Mouse (Mus musculus) limb, embryonic 15.5 days (tissue): Measurements from ENCODE around the gene Hist1h2ao. TPM values are rescaled to one million over a fixed set of nuclear protein-coding genes. Genes with fewer than 3 reads are reported as not detected.
"Not testable (repeated sequence)": the region's sequence is repeated elsewhere in the genome, so short reads cannot be mapped to it uniquely, and the experiment has no call there.

ENCODE experiments used
- ATAC-seq: fragments of 200-750 bp; cut with Nextera tagmentation; 2 replicates; pipeline ENCODE4 v1.8.0; 2017; ENCODE audit warnings: low read depth, moderate TSS enrichment; ENCODE audit not compliant: insufficient number of reproducible peaks, low FRiP score, low TSS enrichment
- H3K27ac ChIP-seq: fragments of 300-500 bp; sonication (generic); 2 replicates; pipeline ENCODE4 v1.5.1; 2015; ENCODE audit warnings: moderate library complexity, mild to moderate bottlenecking, inconsistent platforms
- H3K27me3 ChIP-seq: fragments of 300-500 bp; sonication (generic); 2 replicates; pipeline ENCODE4 v1.6.1; 2015; ENCODE audit warnings: inconsistent platforms
- H3K36me3 ChIP-seq: fragments of 300-500 bp; sonication (generic); 2 replicates; pipeline ENCODE4 v1.6.1; 2015; ENCODE audit warnings: inconsistent platforms
- H3K4me1 ChIP-seq: fragments of 300-500 bp; sonication (generic); 2 replicates; pipeline ENCODE4 v1.6.1; 2015; ENCODE audit warnings: inconsistent platforms
- H3K4me2 ChIP-seq: fragments of 300-500 bp; sonication (generic); 2 replicates; pipeline ENCODE4 v1.6.1; 2015; ENCODE audit warnings: mild to moderate bottlenecking, inconsistent platforms
- H3K4me3 ChIP-seq: fragments of 300-500 bp; sonication (generic); 2 replicates; pipeline ENCODE4 v1.5.1; 2015; ENCODE audit warnings: mild to moderate bottlenecking, inconsistent platforms
- H3K9ac ChIP-seq: fragments of 300-500 bp; sonication (generic); 2 replicates; pipeline ENCODE4 v1.6.1; 2015; ENCODE audit warnings: inconsistent platforms
- H3K9me3 ChIP-seq: fragments of 300-500 bp; sonication (generic); 2 replicates; pipeline ENCODE4 v1.6.1; 2016; ENCODE audit warnings: inconsistent platforms
- WGBS: fragments of 180-500 bp; shearing (Covaris S2); methylation state at CpG from one replicate; pipeline ENCODE4 v1.1.7; 2015; 5-methylcytosine and 5-hydroxymethylcytosine counted together
- polyA plus RNA-seq: library from polyadenylated mRNA; unstranded; fragments of >200 nt; fragmentation: Nextera tagmentation; extraction: Ambion mirVana; gene quantifications from 2 replicates; pipeline ENCODE4 v1.2.1, GENCODE M21; 2015

Hist1h2ao gene
- polyA plus RNA-seq, 1 experiment from 2014 or later = not detected

- no peak for ATAC-seq
- no peak overlapping the region for H3K4me3 ChIP-seq
- no peaks in the 10 kb centered on the region for H3K9me3 ChIP-seq
- H3K9ac ChIP-seq = no peak overlapping the region
- H3K27me3 ChIP-seq = no peaks in the 10 kb centered on the region
- no peaks in the 10 kb centered on the region for H3K36me3 ChIP-seq
- H3K4me2 ChIP-seq = no peak overlapping the region
- H3K27ac ChIP-seq = no peak overlapping the region
- no peaks in the 10 kb centered on the region for H3K4me1 ChIP-seq
- 82% methylated on average over 3 of the region's 3 CpGs for WGBS
Measured at GRCm38 (mm10) chr13:21828511-21828910, 18.2 kb downstream of the Hist1h2ao start.

- no peak overlapping the region for H3K27ac ChIP-seq
- H3K36me3 ChIP-seq = no peaks in the 10 kb centered on the region
- H3K27me3 ChIP-seq = no peaks in the 10 kb centered on the region
- H3K9me3 ChIP-seq = no peaks in the 10 kb centered on the region
- H3K4me1 ChIP-seq = no peaks in the 10 kb centered on the region
- H3K4me3 ChIP-seq = no peak overlapping the region
- no peak overlapping the region for H3K9ac ChIP-seq
- no peak for ATAC-seq
- no peak overlapping the region for H3K4me2 ChIP-seq
- WGBS = 87% methylated on average over 10 of the region's 10 CpGs
Measured at GRCm38 (mm10) chr13:21830344-21830743, 20.1 kb downstream of the Hist1h2ao start.

GRCm38 (mm10) chr13:21831418-21832394 is 21.4 kb downstream of the Hist1h2ao start, which contains the start of gene Hist1h4n:
Hist1h4n (minus strand) TSS chr13:21832196.
- H3K4me2 ChIP-seq = peak within 1 kb of the TSS; percentile 33
- H3K27ac ChIP-seq, H3K4me1 ChIP-seq, H3K9ac ChIP-seq, H3K36me3 ChIP-seq, H3K9me3 ChIP-seq, H3K27me3 ChIP-seq: not testable (repeated sequence)
- WGBS = under 1% methylated on average over 26 of the region's 58 CpGs
- peak; percentile 87 for ATAC-seq
- peak within 1 kb of the TSS; percentile 25; the same call in 1 of the 2 replicates for H3K4me3 ChIP-seq

DNA sequence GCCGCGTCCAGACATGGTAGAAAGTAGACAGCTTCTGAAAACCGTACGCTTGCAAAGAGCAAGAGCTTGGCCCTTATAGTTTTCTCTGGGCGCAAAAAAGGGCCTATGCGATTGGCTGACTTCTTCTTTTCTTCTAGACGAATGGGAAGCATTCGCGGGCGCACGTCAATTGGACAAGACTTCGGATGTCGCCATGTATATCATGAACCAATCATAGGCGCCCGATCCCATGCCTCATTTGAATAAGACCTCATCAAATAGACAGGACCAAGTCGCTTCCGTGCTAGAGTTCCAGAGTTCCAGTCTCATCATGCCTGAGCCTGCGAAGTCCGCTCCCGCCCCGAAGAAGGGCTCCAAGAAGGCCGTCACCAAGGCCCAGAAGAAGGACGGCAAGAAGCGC is 23.2 kb downstream of the Hist1h2ao start, which contains the start of the genes Hist1h2ap and Hist1h2br:
Gene Hist1h2ap, minus strand, starts transcription at position 47 of the 400 bp plus-strand sequence.
Gene Hist1h2br, plus strand, starts transcription at position 283 of the 400 bp plus-strand sequence.
- WGBS = no CpG with 5 or more reads among the region's 24 CpGs
- peak; percentile 93 for ATAC-seq
- H3K9me3 ChIP-seq, H3K36me3 ChIP-seq, H3K4me3 ChIP-seq, H3K27ac ChIP-seq, H3K9ac ChIP-seq, H3K27me3 ChIP-seq, H3K4me1 ChIP-seq, H3K4me2 ChIP-seq: not testable (repeated sequence)

- not testable (repeated sequence) for ATAC-seq, H3K4me3 ChIP-seq, H3K9ac ChIP-seq, H3K27ac ChIP-seq, H3K9me3 ChIP-seq, H3K4me2 ChIP-seq, H3K27me3 ChIP-seq, H3K4me1 ChIP-seq, H3K36me3 ChIP-seq
- no CpG with 5 or more reads among the region's 4 CpGs for WGBS
Measured at GRCm38 (mm10) chr13:21840508-21840907, 30.2 kb downstream of the Hist1h2ao start.

GRCm38 (mm10) chr13:21846356-21846755 is 36.1 kb downstream of the Hist1h2ao start:
- not testable (repeated sequence) for H3K27ac ChIP-seq, ATAC-seq, H3K9ac ChIP-seq, H3K4me3 ChIP-seq, H3K27me3 ChIP-seq, H3K9me3 ChIP-seq, H3K36me3 ChIP-seq, H3K4me1 ChIP-seq, H3K4me2 ChIP-seq

- H3K27ac ChIP-seq = no peak overlapping the region
- 30% methylated on average over 8 of the region's 8 CpGs for WGBS
- no peaks in the 10 kb centered on the region for H3K27me3 ChIP-seq
- no peak overlapping the region for H3K4me2 ChIP-seq
- H3K9ac ChIP-seq = no peak overlapping the region
- H3K9me3 ChIP-seq = no peaks in the 10 kb centered on the region
- H3K4me3 ChIP-seq = no peak overlapping the region
- ATAC-seq = no peak
- H3K36me3 ChIP-seq = no peaks in the 10 kb centered on the region
- H3K4me1 ChIP-seq = no peaks in the 10 kb centered on the region
Measured at GRCm38 (mm10) chr13:21847883-21848282, 37.6 kb downstream of the Hist1h2ao start.

- not testable (repeated sequence) for H3K27ac ChIP-seq, H3K27me3 ChIP-seq, H3K36me3 ChIP-seq, H3K4me3 ChIP-seq, H3K4me1 ChIP-seq, H3K9ac ChIP-seq, ATAC-seq, H3K4me2 ChIP-seq, H3K9me3 ChIP-seq
- WGBS = 45% methylated on average over 1 of the region's 1 CpGs
Measured at GRCm38 (mm10) chr13:21850696-21851095, 40.4 kb downstream of the Hist1h2ao start.

DNA sequence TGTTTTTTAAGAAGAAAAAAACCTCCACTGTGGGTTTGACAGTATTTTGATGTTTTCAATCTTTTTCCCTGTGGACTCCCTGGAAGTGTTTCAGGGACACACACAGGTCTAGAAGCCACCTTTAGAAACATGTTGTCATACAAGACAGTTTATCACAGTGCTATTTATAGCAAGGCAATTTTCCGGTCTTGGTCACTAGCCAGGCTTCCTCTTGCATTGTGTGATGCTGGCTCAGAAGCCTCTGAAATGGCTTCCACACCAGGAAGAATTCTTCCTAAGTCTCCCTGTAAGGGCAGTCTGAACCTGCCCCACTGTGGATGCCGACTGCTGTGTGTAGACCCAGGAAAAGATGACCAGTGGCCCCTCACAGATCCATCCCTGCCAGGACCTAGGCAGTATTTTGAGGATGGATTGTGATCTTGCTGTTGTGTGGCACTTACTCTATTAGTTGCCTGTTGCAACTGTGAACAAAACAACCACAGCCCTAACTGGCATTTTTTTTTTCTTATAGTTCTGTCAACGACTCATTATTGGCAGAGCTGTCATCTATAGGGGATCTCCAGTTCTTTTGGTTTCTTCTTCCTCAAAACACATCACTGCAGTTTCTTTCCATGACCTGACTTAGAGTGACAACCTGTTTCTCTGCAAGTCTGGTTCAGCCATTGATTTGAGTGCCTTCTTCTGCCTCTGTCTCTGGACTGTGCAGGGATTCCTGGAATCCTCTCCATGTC is 42.1 kb downstream of the Hist1h2ao start:
- Histone ChIP-seq H3K4me3 (no peak overlapping the region), H3K27me3 (no peaks in the 10 kb centered on the region), H3K9ac (no peak overlapping the region), H3K4me1 (no peaks in the 10 kb centered on the region), H3K4me2 (no peak overlapping the region), H3K27ac (no peak overlapping the region), H3K36me3 (no peaks in the 10 kb centered on the region), H3K9me3 (no peaks in the 10 kb centered on the region)
- no peak for ATAC-seq
- WGBS = 64% methylated on average over 3 of the region's 3 CpGs

- no peak for ATAC-seq
- Histone ChIP-seq H3K4me3 (peak overlapping the region; percentile 37), H3K4me2 (0 out of 2 replicates have a peak overlapping the region, but pooled peaks have one; percentile 42), H3K4me1 (no peaks in the 10 kb centered on the region), H3K9ac (no peak overlapping the region), H3K27me3 (no peaks in the 10 kb centered on the region), H3K9me3 (no peaks in the 10 kb centered on the region), H3K27ac (no peak overlapping the region), H3K36me3 (no peaks in the 10 kb centered on the region)
- WGBS = 4% methylated on average over 11 of the region's 11 CpGs
Measured at GRCm38 (mm10) chr13:21855146-21855545, 44.9 kb downstream of the Hist1h2ao start.

DNA sequence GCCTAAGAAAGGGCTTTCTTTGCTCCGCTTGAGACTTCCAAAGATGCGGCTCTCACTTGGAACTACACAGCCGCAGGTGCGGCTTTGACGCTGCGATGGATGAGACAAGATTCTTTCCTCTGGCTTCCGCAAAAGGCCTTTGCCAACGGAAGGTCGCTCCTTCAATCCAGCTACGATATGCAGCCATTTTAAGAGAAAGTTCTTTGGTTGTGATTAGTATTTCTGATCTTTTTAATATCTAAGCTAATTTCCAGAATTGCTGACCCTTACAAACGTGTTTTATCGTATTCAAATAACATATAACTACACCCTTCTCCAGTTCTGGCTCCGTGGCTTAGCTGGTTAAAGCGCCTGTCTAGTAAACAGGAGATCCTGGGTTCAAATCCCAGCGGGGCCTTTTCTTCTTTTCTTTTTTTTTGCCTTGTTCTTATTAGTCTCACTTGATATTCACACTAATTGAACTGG is 45.5 kb downstream of the Hist1h2ao start:
- peak overlapping the region; percentile 37 for H3K4me3 ChIP-seq
- H3K9me3 ChIP-seq = no peaks in the 10 kb centered on the region
- H3K9ac ChIP-seq = no peak overlapping the region
- no peaks in the 10 kb centered on the region for H3K36me3 ChIP-seq
- no peaks in the 10 kb centered on the region for H3K4me1 ChIP-seq
- 3% methylated on average over 15 of the region's 15 CpGs for WGBS
- ATAC-seq = no peak
- no peak overlapping the region for H3K27ac ChIP-seq
- H3K4me2 ChIP-seq = peak overlapping the region; percentile 42
- H3K27me3 ChIP-seq = no peaks in the 10 kb centered on the region
